Mouse (Mus musculus): Measurements from ENCODE around the gene Ccdc88b.

GRCm38 (mm10) chr19:6826601-6827000 lies 31.4 kb downstream of the Ccdc88b start:
- TF ChIP-seq GATA1 (IDR thresholded peaks at IDR 0.05; ENCODE audit: low read length): no peak
- no peak for TF ChIP-seq TAL1 (IDR thresholded peaks at IDR 0.05; ENCODE audit: low read length)
